Mouse (Mus musculus) ES-Bruce4 (cell line): ENCODE measurements around the gene Itsn1. TPM values are rescaled to one million over a fixed set of nuclear protein-coding genes. Genes with fewer than 3 reads are reported as not detected.

ENCODE experiments used
- H3K27ac ChIP-seq: 2 replicates; pipeline ENCODE4 v1.5.1; 2012; ENCODE audit warnings: low read length, inconsistent platforms; ENCODE audit not compliant: insufficient read depth
- H3K27me3 ChIP-seq: 2 replicates; pipeline ENCODE4 v1.6.1; 2012; ENCODE audit warnings: mild to moderate bottlenecking, low read length, inconsistent platforms; ENCODE audit not compliant: control insufficient read depth, poor library complexity, insufficient read depth, severe bottlenecking
- H3K36me3 ChIP-seq: 2 replicates; pipeline ENCODE4 v1.6.1; 2012; ENCODE audit warnings: inconsistent platforms, mild to moderate bottlenecking, low read length, moderate library complexity; ENCODE audit not compliant: control insufficient read depth, poor library complexity, insufficient read depth, severe bottlenecking
- H3K4me1 ChIP-seq: one replicate; pipeline ENCODE4 v1.8.1; 2011; ENCODE audit warnings: low read length; ENCODE audit not compliant: control insufficient read depth, insufficient read depth
- H3K4me3 ChIP-seq: 2 replicates; pipeline ENCODE4 v1.5.1; 2011; ENCODE audit warnings: low read depth, mild to moderate bottlenecking, low read length
- H3K9ac ChIP-seq: 2 replicates; pipeline ENCODE4 v1.6.1; 2012; ENCODE audit warnings: low read depth, mild to moderate bottlenecking, inconsistent platforms; ENCODE audit not compliant: poor library complexity, severe bottlenecking
- H3K9me3 ChIP-seq: replicated peaks from 2 replicates; pipeline ENCODE4 v1.6.1; 2012; ENCODE audit warnings: mild to moderate bottlenecking, low read length, inconsistent platforms; ENCODE audit not compliant: control insufficient read depth, poor library complexity, insufficient read depth, severe bottlenecking
- CTCF ChIP-seq: IDR thresholded peaks from one replicate; pipeline ENCODE4 v1.8.1; 2011; ENCODE audit warnings: low read depth, low read length
- EP300 ChIP-seq: IDR thresholded peaks from 2 replicates; pipeline ENCODE4 v1.6.1; 2011; ENCODE audit warnings: low read depth, low read length; ENCODE audit not compliant: insufficient read depth
- POLR2A ChIP-seq: IDR thresholded peaks from one replicate; pipeline ENCODE4 v1.8.1; 2011; ENCODE audit warnings: low read length; ENCODE audit not compliant: insufficient read depth
- polyA plus RNA-seq: library from polyadenylated mRNA; stranded (reverse); fragments of >200 nt; gene quantifications from 2 replicates; pipeline ENCODE4 v1.2.4, GENCODE M21; 2011; ENCODE audit warnings: low read depth; ENCODE audit not compliant: missing spikeins, insufficient read depth, insufficient read length

Itsn1 gene
- polyA plus RNA-seq, 1 experiment, result 85.7 TPM

- no peaks in the 10 kb centered on the region for H3K27me3 ChIP-seq
- H3K36me3 ChIP-seq, result no peaks in the 10 kb centered on the region
- TF ChIP-seq POLR2A (no peak), CTCF (no peak), EP300 (no peak)
- peaks cover 2% of the 10 kb centered on the region for H3K4me1 ChIP-seq
- no peaks in the 10 kb centered on the region for H3K9me3 ChIP-seq
- H3K27ac ChIP-seq, result no peak overlapping the region
- no peak overlapping the region for H3K9ac ChIP-seq
- no peak overlapping the region for H3K4me3 ChIP-seq
These were observed 32.7 kb downstream of the Itsn1 start for GRCm38 (mm10) chr16:91761761-91762160.

GRCm38 (mm10) chr16:91762476-91762875, 33.4 kb downstream of the Itsn1 start:
- peaks cover 2% of the 10 kb centered on the region for H3K4me1 ChIP-seq

GRCm38 (mm10) chr16:91763975-91764374, 34.9 kb downstream of the Itsn1 start:
- no peak overlapping the region for H3K27ac ChIP-seq
- H3K9me3 ChIP-seq, result no peaks in the 10 kb centered on the region
- H3K4me3 ChIP-seq, result no peak overlapping the region
- H3K9ac ChIP-seq, result no peak overlapping the region
- no peaks in the 10 kb centered on the region for H3K27me3 ChIP-seq
- no peaks in the 10 kb centered on the region for H3K36me3 ChIP-seq
- peaks cover 2% of the 10 kb centered on the region for H3K4me1 ChIP-seq
- TF ChIP-seq POLR2A, result no peak
- no peak for TF ChIP-seq CTCF
- TF ChIP-seq EP300, result no peak

More at GRCm38 (mm10) chr16:91762476-91762875, 33.4 kb downstream of the Itsn1 start:
- TF ChIP-seq POLR2A (no peak), EP300 (no peak), CTCF (no peak)
- no peak overlapping the region for H3K9ac ChIP-seq
- H3K27me3 ChIP-seq, result no peaks in the 10 kb centered on the region
- no peaks in the 10 kb centered on the region for H3K36me3 ChIP-seq
- no peak overlapping the region for H3K27ac ChIP-seq
- no peaks in the 10 kb centered on the region for H3K9me3 ChIP-seq
- H3K4me3 ChIP-seq, result no peak overlapping the region

- Histone ChIP-seq H3K4me1 (peaks cover 2% of the 10 kb centered on the region), H3K4me3 (no peak overlapping the region), H3K9ac (no peak overlapping the region), H3K36me3 (no peaks in the 10 kb centered on the region), H3K9me3 (no peaks in the 10 kb centered on the region), H3K27ac (no peak overlapping the region), H3K27me3 (no peaks in the 10 kb centered on the region)
- TF ChIP-seq CTCF (no peak), EP300 (no peak), POLR2A (no peak)
These were observed 35.3 kb downstream of the Itsn1 start for GRCm38 (mm10) chr16:91764414-91764813.

- no peak overlapping the region for H3K27ac ChIP-seq
- peaks cover 2% of the 10 kb centered on the region for H3K4me1 ChIP-seq
These were observed 36.2 kb downstream of the Itsn1 start for GRCm38 (mm10) chr16:91765121-91765815.

GRCm38 (mm10) chr16:91765816-91766210, 36.7 kb downstream of the Itsn1 start:
- Histone ChIP-seq H3K9ac (no peak overlapping the region), H3K4me1 (peaks cover 2% of the 10 kb centered on the region), H3K4me3 (no peak overlapping the region), H3K36me3 (no peaks in the 10 kb centered on the region), H3K9me3 (no peaks in the 10 kb centered on the region), H3K27me3 (no peaks in the 10 kb centered on the region), H3K27ac (no peak overlapping the region)
- no peak for TF ChIP-seq CTCF
- no peak for TF ChIP-seq EP300
- TF ChIP-seq POLR2A, result no peak

More at GRCm38 (mm10) chr16:91765121-91765815, 36.2 kb downstream of the Itsn1 start:
- Histone ChIP-seq H3K9ac (no peak overlapping the region), H3K4me3 (no peak overlapping the region), H3K27me3 (no peaks in the 10 kb centered on the region), H3K9me3 (no peaks in the 10 kb centered on the region), H3K36me3 (no peaks in the 10 kb centered on the region)
- peak; percentile 2 for TF ChIP-seq CTCF
- no peak for TF ChIP-seq EP300
- no peak for TF ChIP-seq POLR2A
